Mouse (Mus musculus) liver, embryonic 14.5 days (tissue): Measurements from ENCODE around the gene Adamts7. TPM values are rescaled to one million over a fixed set of nuclear protein-coding genes. Genes with fewer than 3 reads are reported as not detected.

Experiments used
- ATAC-seq: fragments of 200-750 bp; cut with Nextera tagmentation; 2 replicates; pipeline ENCODE4 v1.8.0; 2017; ENCODE audit warnings: moderate number of reproducible peaks, mild to moderate bottlenecking, moderate library complexity; ENCODE audit not compliant: insufficient read depth
- DNase-seq, 3 experiments: peaks; one replicate each; pipeline ENCODE4 v3.0.0-alpha.2; 2012 to 2013; ENCODE audit warnings: low read depth in 3 of 3, low spot score in 3 of 3
- H3K27ac ChIP-seq: fragments of 300-500 bp; sonication (generic); 2 replicates; pipeline ENCODE4 v1.5.1; 2014; ENCODE audit warnings: moderate library complexity, mild to moderate bottlenecking, control low read depth, inconsistent platforms
- H3K27me3 ChIP-seq: fragments of 300-500 bp; sonication (generic); 2 replicates; pipeline ENCODE4 v1.6.1; 2014; ENCODE audit warnings: mild to moderate bottlenecking, low read length, moderate library complexity; ENCODE audit not compliant: control insufficient read depth, insufficient read depth
- H3K36me3 ChIP-seq: fragments of 300-500 bp; sonication (generic); replicated peaks from 2 replicates; pipeline ENCODE4 v1.6.1; 2014; ENCODE audit warnings: low read depth; ENCODE audit not compliant: control insufficient read depth, insufficient read depth
- H3K4me1 ChIP-seq, 2 experiments: fragments of 200-500 bp in 1 of 2; fragments of 300-500 bp in 1 of 2; sonication (generic) in 1 of 2; replicated peaks; 2 replicates each; pipeline ENCODE4 v1.6.1; 2012 to 2014; ENCODE audit warnings: antibody characterized with exemption in 1 of 2, inconsistent platforms in 1 of 2, low read length in 1 of 2; ENCODE audit not compliant: control insufficient read depth in 2 of 2, insufficient read depth in 2 of 2
- H3K4me2 ChIP-seq: fragments of 300-500 bp; sonication (generic); 2 replicates; pipeline ENCODE4 v1.6.1; 2014; ENCODE audit warnings: low read depth, mild to moderate bottlenecking, control low read depth, moderate library complexity
- H3K4me3 ChIP-seq, 2 experiments: fragments of 200-500 bp in 1 of 2; fragments of 300-500 bp in 1 of 2; sonication (generic) in 1 of 2; 2 replicates each; pipeline ENCODE4 v1.5.1; 2012 to 2014; ENCODE audit warnings: low read depth in 2 of 2, low read length in 2 of 2, mild to moderate bottlenecking in 2 of 2, control low read depth in 1 of 2, inconsistent platforms in 1 of 2, moderate library complexity in 1 of 2; ENCODE audit not compliant: insufficient read depth in 1 of 2
- H3K9ac ChIP-seq: fragments of 300-500 bp; sonication (generic); replicated peaks from 2 replicates; pipeline ENCODE4 v1.6.1; 2014; ENCODE audit warnings: mild to moderate bottlenecking, control low read depth, moderate library complexity
- H3K9me3 ChIP-seq: fragments of 300-500 bp; sonication (generic); 2 replicates; pipeline ENCODE4 v1.6.1; 2016; ENCODE audit warnings: low read length, mixed read lengths; ENCODE audit not compliant: control insufficient read depth
- CTCF ChIP-seq: IDR thresholded peaks from 2 replicates; pipeline ENCODE4 v1.5.1; 2016; ENCODE audit warnings: antibody characterized with exemption, low read depth, control low read depth
- EP300 ChIP-seq: IDR thresholded peaks from 2 replicates; pipeline ENCODE4 v1.6.1; 2016; ENCODE audit warnings: antibody characterized with exemption, low read depth
- WGBS: fragments of 180-500 bp; shearing (Covaris S2); extraction: QIAGEN DNeasy Blood & Tissue Kit; methylation state at CpG from one replicate; pipeline ENCODE4 v1.1.7; 2014; ENCODE audit not compliant: insufficient replicate concordance; 5-methylcytosine and 5-hydroxymethylcytosine counted together
- polyA plus RNA-seq, 2 experiments: library from polyadenylated mRNA; depleted of rRNA in 1 of 2; stranded (reverse) in 1 of 2; unstranded in 1 of 2; fragments of >200 nt; fragmentation: Nextera tagmentation in 1 of 2; extraction: Ambion mirVana in 1 of 2; gene quantifications; 2 replicates each; pipeline versions ENCODE4 v1.2.1 to v1.2.3; 2012 to 2014

Adamts7 gene
- polyA plus RNA-seq, 2 experiments = 0.47 to 0.64 TPM

- Histone ChIP-seq H3K9me3 (no peaks in the 10 kb centered on the region), H3K4me3 (peak overlapping the region; percentile 48 to 58), H3K27ac (peak overlapping the region; percentile 50; the same call in 1 of the 2 replicates), H3K27me3 (no peaks in the 10 kb centered on the region), H3K4me1 (peaks cover 4% of the 10 kb centered on the region in 2 experiments; a peak in 2 of 4 replicates), H3K36me3 (no peaks in the 10 kb centered on the region), H3K9ac (peak overlapping the region; percentile 66), H3K4me2 (peak overlapping the region; percentile 80)
- TF ChIP-seq EP300 = no peak
- no peak for TF ChIP-seq CTCF
- DNase-seq (no peak), ATAC-seq (0 out of 2 replicates have a peak, but pooled peaks have one; percentile 11)
- 20% methylated on average over 7 of the region's 7 CpGs for WGBS
Observed at GRCm38 (mm10) chr9:90125416-90126099, 37.3 kb upstream of the Adamts7 start.

GRCm38 (mm10) chr9:90126260-90127010, 36.4 kb upstream of the Adamts7 start:
- Histone ChIP-seq H3K4me2 (peak overlapping the region; percentile 80), H3K27me3 (no peaks in the 10 kb centered on the region), H3K9ac (peak overlapping the region; percentile 66), H3K4me1 (peaks cover 4% of the 10 kb centered on the region in 2 experiments; a peak in 2 of 4 replicates), H3K36me3 (no peaks in the 10 kb centered on the region), H3K4me3 (peak overlapping the region; percentile 48 to 58), H3K9me3 (no peaks in the 10 kb centered on the region), H3K27ac (peak overlapping the region; percentile 50; the same call in 1 of the 2 replicates)
- ATAC-seq (peak; percentile 94), DNase-seq (peak; percentile 79 to 81 (median 79))
- peak; percentile 74 for TF ChIP-seq CTCF
- peak; percentile 11; the same call in 1 of the 2 replicates for TF ChIP-seq EP300
- under 1% methylated on average over 30 of the region's 30 CpGs for WGBS

GRCm38 (mm10) chr9:90127146-90127545, 35.7 kb upstream of the Adamts7 start:
- no peaks in the 10 kb centered on the region for H3K36me3 ChIP-seq
- TF ChIP-seq CTCF (no peak), EP300 (no peak)
- no peaks in the 10 kb centered on the region for H3K27me3 ChIP-seq
- ATAC-seq = no peak
- H3K9ac ChIP-seq = no peak overlapping the region
- peak overlapping the region in 1 of 2 experiments; percentile 58; a peak in 2 of 4 replicates for H3K4me3 ChIP-seq
- no peak for DNase-seq
- peak overlapping the region; percentile 80 for H3K4me2 ChIP-seq
- no peak overlapping the region for H3K27ac ChIP-seq
- no peaks in the 10 kb centered on the region for H3K9me3 ChIP-seq
- WGBS = 43% methylated on average over 6 of the region's 6 CpGs
- H3K4me1 ChIP-seq = peaks cover 4% of the 10 kb centered on the region in 2 experiments; a peak in 2 of 4 replicates

GRCm38 (mm10) chr9:90128636-90129201, 34.1 kb upstream of the Adamts7 start:
- no peak overlapping the region for H3K9ac ChIP-seq
- DNase-seq (no peak), ATAC-seq (no peak)
- H3K9me3 ChIP-seq = no peaks in the 10 kb centered on the region
- no peak overlapping the region for H3K27ac ChIP-seq
- TF ChIP-seq CTCF = no peak
- peaks cover 4% of the 10 kb centered on the region in 2 experiments; a peak in 2 of 4 replicates for H3K4me1 ChIP-seq
- WGBS = 50% methylated on average over 6 of the region's 6 CpGs
- H3K4me3 ChIP-seq = no peak overlapping the region
- no peaks in the 10 kb centered on the region for H3K27me3 ChIP-seq
- no peaks in the 10 kb centered on the region for H3K36me3 ChIP-seq
- no peak overlapping the region for H3K4me2 ChIP-seq
